Mouse (Mus musculus) limb, embryonic 11.5 days (tissue): ENCODE results near the gene Ap3d1. TPM values are rescaled to one million over a fixed set of nuclear protein-coding genes. Genes with fewer than 3 reads are reported as not detected.

Experiments used
- ATAC-seq: fragments of 200-750 bp; cut with Nextera tagmentation; 2 replicates; pipeline ENCODE4 v1.8.0; 2017; ENCODE audit warnings: low read depth; ENCODE audit not compliant: insufficient number of reproducible peaks, low FRiP score, low TSS enrichment
- DNase-seq: peaks from one replicate; pipeline ENCODE4 v3.0.0-alpha.2; 2015; ENCODE audit warnings: low spot score
- H3K27ac ChIP-seq: fragments of 300-500 bp; sonication (generic); replicated peaks from 2 replicates; pipeline ENCODE4 v1.5.1; 2014; ENCODE audit warnings: low read depth, mild to moderate bottlenecking, low read length
- H3K27me3 ChIP-seq: fragments of 300-500 bp; sonication (generic); 2 replicates; pipeline ENCODE4 v1.6.1; 2014; ENCODE audit warnings: mild to moderate bottlenecking, low read length, mixed read lengths; ENCODE audit not compliant: control insufficient read depth, insufficient read depth
- H3K36me3 ChIP-seq: fragments of 300-500 bp; sonication (generic); 2 replicates; pipeline ENCODE4 v1.6.1; 2014; ENCODE audit warnings: mild to moderate bottlenecking, low read length, moderate library complexity, mixed read lengths; ENCODE audit not compliant: control insufficient read depth, insufficient read depth
- H3K4me1 ChIP-seq: fragments of 300-500 bp; sonication (generic); 2 replicates; pipeline ENCODE4 v1.6.1; 2014; ENCODE audit warnings: low read length, mixed read lengths; ENCODE audit not compliant: control insufficient read depth, insufficient read depth
- H3K4me2 ChIP-seq: fragments of 300-500 bp; sonication (generic); 2 replicates; pipeline ENCODE4 v1.6.1; 2014; ENCODE audit warnings: low read depth, mild to moderate bottlenecking, moderate library complexity; ENCODE audit not compliant: severe bottlenecking
- H3K4me3 ChIP-seq: fragments of 300-500 bp; sonication (generic); 2 replicates; pipeline ENCODE4 v1.5.1; 2014; ENCODE audit warnings: low read depth, low read length
- H3K9ac ChIP-seq: fragments of 300-500 bp; sonication (generic); 2 replicates; pipeline ENCODE4 v1.6.1; 2014; ENCODE audit warnings: mild to moderate bottlenecking, low read length
- H3K9me3 ChIP-seq: fragments of 300-500 bp; sonication (generic); 2 replicates; pipeline ENCODE4 v1.6.1; 2016; ENCODE audit warnings: low read length; ENCODE audit not compliant: control insufficient read depth
- WGBS: fragments of 180-500 bp; shearing (Covaris S2); extraction: QIAGEN DNeasy Blood & Tissue Kit; methylation state at CpG from one replicate; pipeline ENCODE4 v1.1.7; 2014; 5-methylcytosine and 5-hydroxymethylcytosine counted together
- polyA plus RNA-seq: library from polyadenylated mRNA; unstranded; fragments of >200 nt; fragmentation: Nextera tagmentation; extraction: Ambion mirVana; gene quantifications from 2 replicates; pipeline ENCODE4 v1.2.1, GENCODE M21; 2014

The Ap3d1 gene
- polyA plus RNA-seq, 1 experiment from 2014 or later: 67.8 TPM

- 68% methylated on average over 4 of the region's 4 CpGs for WGBS
- no peak overlapping the region for H3K4me2 ChIP-seq
Observed at GRCm38 (mm10) chr10:80658841-80659202, 83.2 kb downstream of the Ap3d1 start.

GRCm38 (mm10) chr10:80658194-80658840 lies 83.7 kb downstream of the Ap3d1 start:
- H3K9me3 ChIP-seq: no peaks in the 10 kb centered on the region
- DNase-seq (no peak), ATAC-seq (no peak)
- no peak overlapping the region for H3K27ac ChIP-seq
- H3K4me2 ChIP-seq: no peak overlapping the region
- H3K9ac ChIP-seq: no peak overlapping the region
- H3K4me3 ChIP-seq: no peak overlapping the region
- 81% methylated on average over 14 of the region's 14 CpGs for WGBS
- peaks cover 14% of the 10 kb centered on the region for H3K4me1 ChIP-seq
- no peaks in the 10 kb centered on the region for H3K36me3 ChIP-seq
- H3K27me3 ChIP-seq: no peaks in the 10 kb centered on the region

More at GRCm38 (mm10) chr10:80658841-80659202, 83.2 kb downstream of the Ap3d1 start:
- no peak overlapping the region for H3K9ac ChIP-seq
- H3K27me3 ChIP-seq: no peaks in the 10 kb centered on the region
- H3K4me3 ChIP-seq: no peak overlapping the region
- DNase-seq: no peak
- H3K4me1 ChIP-seq: peaks cover 17% of the 10 kb centered on the region
- no peaks in the 10 kb centered on the region for H3K9me3 ChIP-seq
- no peaks in the 10 kb centered on the region for H3K36me3 ChIP-seq
- no peak for ATAC-seq
- no peak overlapping the region for H3K27ac ChIP-seq

Other genes starting within 250 kb of the Ap3d1 start
- gene Onecut3, start 247.4 kb downstream of the Ap3d1 start, polyA plus RNA-seq: not detected in 2 replicates
- 0.37 and 0.48 TPM in 2 replicates for gene Atp8b3, start 203.1 kb downstream of the Ap3d1 start, polyA plus RNA-seq
- 27.2 and 32.6 TPM in 2 replicates for gene Rexo1, start 180.7 kb downstream of the Ap3d1 start, polyA plus RNA-seq
- 5.7 and 6.6 TPM in 2 replicates for gene Klf16, start 164.9 kb downstream of the Ap3d1 start, polyA plus RNA-seq
- gene Abhd17a, start 151.9 kb downstream of the Ap3d1 start, polyA plus RNA-seq: 114 and 121 TPM in 2 replicates
- 68.8 and 73.0 TPM in 2 replicates for gene Scamp4, start 139.4 kb downstream of the Ap3d1 start, polyA plus RNA-seq
- gene Adat3, start 139.4 kb downstream of the Ap3d1 start, polyA plus RNA-seq: 9.7 and 9.8 TPM in 2 replicates
- gene Gm49322, start 136.2 kb downstream of the Ap3d1 start, polyA plus RNA-seq: 2.1 and 2.6 TPM in 2 replicates
- 126 and 152 TPM in 2 replicates for gene Csnk1g2, start 119.4 kb downstream of the Ap3d1 start, polyA plus RNA-seq
- gene Btbd2, start 85.2 kb downstream of the Ap3d1 start, polyA plus RNA-seq: 67.4 and 67.9 TPM in 2 replicates
- gene Mknk2, start 64.2 kb downstream of the Ap3d1 start, polyA plus RNA-seq: 95.3 and 98.5 TPM in 2 replicates
- 44.0 and 48.6 TPM in 2 replicates for gene Mob3a, start 40.3 kb downstream of the Ap3d1 start, polyA plus RNA-seq
- gene Izumo4, start 40.1 kb downstream of the Ap3d1 start, polyA plus RNA-seq: 4.8 and 5.0 TPM in 2 replicates
- 23.0 and 27.8 TPM in 2 replicates for gene Dot1l, start 12.9 kb upstream of the Ap3d1 start, polyA plus RNA-seq
- 122 and 130 TPM in 2 replicates for gene Sf3a2, start 55.9 kb upstream of the Ap3d1 start, polyA plus RNA-seq
- 141 and 145 TPM in 2 replicates for gene Plekhj1, start 56.4 kb upstream of the Ap3d1 start, polyA plus RNA-seq
- gene Amh, start 63.0 kb upstream of the Ap3d1 start, polyA plus RNA-seq: not detected in 2 replicates
- 0.40 and 0.96 TPM in 2 replicates for gene Jsrp1, start 71.2 kb upstream of the Ap3d1 start, polyA plus RNA-seq
- gene Oaz1, start 84.4 kb upstream of the Ap3d1 start, polyA plus RNA-seq: 2,003 and 2,108 TPM in 2 replicates
- 0.33 and 0.36 TPM in 2 replicates for gene Lingo3, start 101.8 kb upstream of the Ap3d1 start, polyA plus RNA-seq
- 375 and 398 TPM in 2 replicates for gene Lsm7, start 112.9 kb upstream of the Ap3d1 start, polyA plus RNA-seq
- 26.8 and 28.1 TPM in 2 replicates for gene Sppl2b, start 113.0 kb upstream of the Ap3d1 start, polyA plus RNA-seq
- not detected in 2 replicates for gene Tmprss9, start 129.6 kb upstream of the Ap3d1 start, polyA plus RNA-seq
- gene Timm13, start 158.7 kb upstream of the Ap3d1 start, polyA plus RNA-seq: 336 and 355 TPM in 2 replicates
- gene Lmnb2, start 176.0 kb upstream of the Ap3d1 start, polyA plus RNA-seq: 23.3 and 26.7 TPM in 2 replicates
- 10.9 and 12.3 TPM in 2 replicates for gene Gadd45b, start 187.8 kb upstream of the Ap3d1 start, polyA plus RNA-seq